Mouse (Mus musculus): Measurements from ENCODE around the gene Tpm1. TPM values are rescaled to one million over a fixed set of nuclear protein-coding genes. Genes with fewer than 3 reads are reported as not detected.

Gene Tpm1
- total and polyA plus RNA-seq, 2 experiments, result 16.1 to 35.0 TPM

DNA sequence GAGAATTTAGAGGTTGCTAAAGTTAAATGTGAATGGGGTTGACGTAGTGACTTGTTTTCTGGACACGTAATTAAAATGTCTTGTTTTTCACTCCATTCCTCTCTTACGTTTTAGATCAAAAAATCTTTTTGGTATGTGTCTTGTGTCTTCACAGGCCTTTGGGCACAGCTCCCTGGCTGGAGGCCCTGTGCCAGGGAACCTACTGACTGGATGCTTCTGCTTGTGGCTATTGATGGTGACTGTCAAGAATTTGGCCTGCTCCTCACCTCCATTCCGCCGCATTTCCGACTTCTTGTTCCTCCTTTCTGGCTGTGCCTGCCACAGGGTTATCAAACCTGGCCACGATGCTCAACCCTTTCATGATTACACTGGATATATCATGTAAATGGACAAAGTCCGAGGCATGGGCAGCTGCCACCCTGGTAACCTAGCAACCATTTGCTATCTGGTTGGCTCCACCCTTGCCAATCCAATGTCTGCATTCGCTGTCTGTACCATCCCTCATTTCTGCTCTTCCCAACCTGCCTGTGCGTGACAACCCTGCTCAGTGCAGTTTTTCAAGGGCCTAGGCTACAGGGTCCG lies 44.0 kb downstream of the Tpm1 start:
- Histone ChIP-seq H3K27ac (replicated peaks; ENCODE audit: insufficient read depth, low read depth, low read length) (no peak overlapping the region), H3K79me2 (ENCODE audit: control insufficient read depth, insufficient read depth, low read length) (no peaks in the 10 kb centered on the region), H3K4me1 (ENCODE audit: control insufficient read depth, insufficient read depth, low read length) (no peaks in the 10 kb centered on the region), H3K4me3 (ENCODE audit: insufficient read depth, low read depth, low read length) (no peak overlapping the region), H3K27me3 (ENCODE audit: control insufficient read depth, insufficient read depth, low read length) (no peaks in the 10 kb centered on the region), H3K9ac (ENCODE audit: low read depth, low read length) (no peak overlapping the region), H3K36me3 (ENCODE audit: control insufficient read depth, insufficient read depth, low read length) (no peaks in the 10 kb centered on the region)
- TF ChIP-seq CTCF (IDR thresholded peaks at IDR 0.05; ENCODE audit: low read depth, low read length) (no peak), POLR2A (IDR thresholded peaks at IDR 0.05; ENCODE audit: extremely low read depth, insufficient read depth, low read length) (no peak)
- WGBS, result 66% methylated on average over 11 of the region's 11 CpGs
- peak; percentile 9 for DNase-seq (ENCODE audit: extremely low read depth, low read depth, low spot score)

DNA sequence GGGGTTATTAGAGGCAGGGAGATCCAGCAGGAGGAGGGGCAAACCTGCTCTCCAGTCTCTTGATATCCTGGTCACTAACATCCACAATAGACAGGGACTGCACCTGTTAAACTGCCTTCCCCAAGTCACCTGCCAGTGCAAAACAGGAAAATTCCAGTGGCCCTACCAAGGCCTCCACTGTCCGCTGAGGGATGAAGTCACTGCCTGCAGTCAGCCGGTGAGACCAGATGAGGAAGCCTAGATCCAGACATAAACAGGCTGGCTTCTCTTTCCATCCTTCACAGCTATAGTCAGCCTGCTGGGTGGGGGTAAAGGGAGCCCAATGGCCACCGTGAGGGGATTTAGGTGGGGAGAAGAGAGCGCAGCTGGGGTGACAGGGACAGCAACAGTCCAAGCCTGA lies 45.5 kb downstream of the Tpm1 start:
- Histone ChIP-seq H3K27me3 (ENCODE audit: control insufficient read depth, insufficient read depth, low read length) (no peaks in the 10 kb centered on the region), H3K79me2 (ENCODE audit: control insufficient read depth, insufficient read depth, low read length) (no peaks in the 10 kb centered on the region), H3K9ac (ENCODE audit: low read depth, low read length) (no peak overlapping the region), H3K4me1 (ENCODE audit: control insufficient read depth, insufficient read depth, low read length) (no peaks in the 10 kb centered on the region), H3K27ac (replicated peaks; ENCODE audit: insufficient read depth, low read depth, low read length) (no peak overlapping the region), H3K4me3 (ENCODE audit: insufficient read depth, low read depth, low read length) (no peak overlapping the region), H3K36me3 (ENCODE audit: control insufficient read depth, insufficient read depth, low read length) (no peaks in the 10 kb centered on the region)
- no peak for DNase-seq (ENCODE audit: extremely low read depth, low read depth, low spot score)
- no peak for TF ChIP-seq POLR2A (IDR thresholded peaks at IDR 0.05; ENCODE audit: extremely low read depth, insufficient read depth, low read length)
- no peak for TF ChIP-seq CTCF (IDR thresholded peaks at IDR 0.05; ENCODE audit: low read depth, low read length)
- WGBS, result 81% methylated on average over 4 of the region's 4 CpGs

DNA sequence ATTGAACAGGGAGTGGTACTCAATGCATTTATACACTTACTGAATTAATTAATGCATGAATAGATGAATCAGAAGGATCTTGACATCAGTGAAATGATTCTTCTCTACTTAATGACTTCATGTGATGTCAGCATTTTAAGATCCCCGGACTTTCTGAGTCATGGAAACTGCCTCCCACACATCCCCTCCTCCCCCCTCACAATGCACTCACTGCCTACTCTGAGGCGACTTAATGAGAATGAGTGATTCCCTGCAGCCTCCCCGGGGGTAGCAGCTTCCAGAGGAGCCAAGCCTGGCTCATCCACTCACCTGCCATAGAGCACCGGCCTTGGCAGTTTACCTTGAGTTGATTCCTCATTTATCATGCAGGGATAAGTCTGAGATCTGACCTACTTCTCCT lies 46.0 kb downstream of the Tpm1 start:
- Histone ChIP-seq H3K79me2 (ENCODE audit: control insufficient read depth, insufficient read depth, low read length) (no peaks in the 10 kb centered on the region), H3K27ac (replicated peaks; ENCODE audit: insufficient read depth, low read depth, low read length) (no peak overlapping the region), H3K4me1 (ENCODE audit: control insufficient read depth, insufficient read depth, low read length) (no peaks in the 10 kb centered on the region), H3K9ac (ENCODE audit: low read depth, low read length) (no peak overlapping the region), H3K27me3 (ENCODE audit: control insufficient read depth, insufficient read depth, low read length) (no peaks in the 10 kb centered on the region), H3K36me3 (ENCODE audit: control insufficient read depth, insufficient read depth, low read length) (no peaks in the 10 kb centered on the region), H3K4me3 (ENCODE audit: insufficient read depth, low read depth, low read length) (no peak overlapping the region)
- WGBS, result 66% methylated on average over 4 of the region's 4 CpGs
- TF ChIP-seq CTCF (IDR thresholded peaks at IDR 0.05; ENCODE audit: low read depth, low read length) (no peak), POLR2A (IDR thresholded peaks at IDR 0.05; ENCODE audit: extremely low read depth, insufficient read depth, low read length) (no peak)
- no peak for DNase-seq (ENCODE audit: extremely low read depth, low read depth, low spot score)

DNA sequence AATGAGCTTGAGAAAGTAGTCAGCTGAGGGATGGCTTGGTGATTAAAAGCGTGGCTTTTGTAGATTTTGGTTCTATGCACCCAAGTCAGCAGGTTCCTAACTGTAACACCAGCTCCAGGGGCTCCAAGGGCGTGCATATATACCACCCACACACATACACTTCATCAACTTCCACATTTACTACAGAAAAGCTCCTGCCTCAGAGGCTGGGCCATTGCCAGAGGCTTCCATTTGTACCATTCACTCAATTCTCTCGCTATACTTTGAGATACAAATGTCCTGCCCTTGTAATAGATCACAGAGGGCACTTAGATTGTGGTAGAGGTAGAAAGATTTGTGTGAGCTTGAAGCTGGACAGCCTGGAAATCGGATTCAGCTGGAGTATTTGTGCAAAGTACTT lies 47.7 kb downstream of the Tpm1 start:
- 76% methylated on average over 4 of the region's 4 CpGs for WGBS

DNA sequence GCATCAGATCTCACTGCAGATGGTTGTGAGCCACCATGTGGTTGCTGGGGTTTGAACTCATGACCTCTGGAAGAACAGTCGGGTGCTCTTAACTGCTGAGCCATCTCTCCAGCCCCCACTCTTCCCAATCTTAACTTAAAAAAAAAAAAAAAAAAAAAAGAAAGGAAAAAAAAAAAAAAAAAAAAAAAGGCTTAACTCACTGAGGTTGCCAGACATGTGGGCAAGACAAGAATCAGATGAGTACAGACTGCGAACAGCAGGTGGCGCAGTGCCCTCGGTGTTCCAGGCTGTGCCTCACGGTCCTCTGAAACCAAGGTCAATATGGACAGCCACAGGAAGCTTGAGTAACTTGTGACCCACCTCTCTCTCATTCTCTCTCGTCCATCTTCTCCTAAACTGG lies 48.2 kb downstream of the Tpm1 start:
- H3K27me3 ChIP-seq (ENCODE audit: control insufficient read depth, insufficient read depth, low read length), result no peaks in the 10 kb centered on the region
- no peaks in the 10 kb centered on the region for H3K36me3 ChIP-seq (ENCODE audit: control insufficient read depth, insufficient read depth, low read length)
- H3K79me2 ChIP-seq (ENCODE audit: control insufficient read depth, insufficient read depth, low read length), result no peaks in the 10 kb centered on the region
- H3K4me3 ChIP-seq (ENCODE audit: insufficient read depth, low read depth, low read length), result no peak overlapping the region
- no peaks in the 10 kb centered on the region for H3K4me1 ChIP-seq (ENCODE audit: control insufficient read depth, insufficient read depth, low read length)
- H3K27ac ChIP-seq (replicated peaks; ENCODE audit: insufficient read depth, low read depth, low read length), result no peak overlapping the region
- no peak overlapping the region for H3K9ac ChIP-seq (ENCODE audit: low read depth, low read length)
- DNase-seq (ENCODE audit: extremely low read depth, low read depth, low spot score), result peak; percentile 71
- TF ChIP-seq POLR2A (IDR thresholded peaks at IDR 0.05; ENCODE audit: extremely low read depth, insufficient read depth, low read length), result no peak
- TF ChIP-seq CTCF (IDR thresholded peaks at IDR 0.05; ENCODE audit: low read depth, low read length), result peak; percentile 97
- WGBS, result 2% methylated on average over 6 of the region's 6 CpGs

More for the DNA sequence above, 47.7 kb downstream of the Tpm1 start:
- Histone ChIP-seq H3K79me2 (ENCODE audit: control insufficient read depth, insufficient read depth, low read length) (no peaks in the 10 kb centered on the region), H3K9ac (ENCODE audit: low read depth, low read length) (no peak overlapping the region), H3K4me1 (ENCODE audit: control insufficient read depth, insufficient read depth, low read length) (no peaks in the 10 kb centered on the region), H3K4me3 (ENCODE audit: insufficient read depth, low read depth, low read length) (no peak overlapping the region), H3K36me3 (ENCODE audit: control insufficient read depth, insufficient read depth, low read length) (no peaks in the 10 kb centered on the region), H3K27me3 (ENCODE audit: control insufficient read depth, insufficient read depth, low read length) (no peaks in the 10 kb centered on the region), H3K27ac (replicated peaks; ENCODE audit: insufficient read depth, low read depth, low read length) (no peak overlapping the region)
- TF ChIP-seq CTCF (IDR thresholded peaks at IDR 0.05; ENCODE audit: low read depth, low read length), result no peak
- no peak for TF ChIP-seq POLR2A (IDR thresholded peaks at IDR 0.05; ENCODE audit: extremely low read depth, insufficient read depth, low read length)
- no peak for DNase-seq (ENCODE audit: extremely low read depth, low read depth, low spot score)

DNA sequence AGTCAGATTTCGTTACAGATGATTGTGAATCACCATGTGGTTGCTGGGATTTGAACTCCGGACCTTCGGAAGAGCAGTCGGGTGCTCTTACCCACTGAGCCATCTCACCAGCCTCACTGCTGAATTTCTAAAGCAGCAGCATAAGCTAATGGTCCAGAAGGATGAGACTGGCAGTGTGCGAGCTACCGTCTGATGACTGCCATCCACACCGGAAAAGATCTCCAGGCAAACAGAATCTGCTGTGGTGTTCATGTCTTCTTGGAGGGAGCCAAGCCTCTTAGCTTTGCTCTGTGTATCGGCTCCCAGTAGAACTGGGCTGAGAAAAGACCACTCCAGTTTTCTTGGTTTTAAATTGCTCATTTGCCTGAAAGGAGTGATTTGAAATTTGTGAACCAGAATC lies 49.5 kb downstream of the Tpm1 start:
- Histone ChIP-seq H3K4me1 (ENCODE audit: control insufficient read depth, insufficient read depth, low read length) (no peaks in the 10 kb centered on the region), H3K79me2 (ENCODE audit: control insufficient read depth, insufficient read depth, low read length) (no peaks in the 10 kb centered on the region), H3K4me3 (ENCODE audit: insufficient read depth, low read depth, low read length) (no peak overlapping the region), H3K27me3 (ENCODE audit: control insufficient read depth, insufficient read depth, low read length) (no peaks in the 10 kb centered on the region), H3K9ac (ENCODE audit: low read depth, low read length) (no peak overlapping the region), H3K36me3 (ENCODE audit: control insufficient read depth, insufficient read depth, low read length) (no peaks in the 10 kb centered on the region), H3K27ac (replicated peaks; ENCODE audit: insufficient read depth, low read depth, low read length) (no peak overlapping the region)
- 95% methylated on average over 8 of the region's 8 CpGs for WGBS
- DNase-seq (ENCODE audit: extremely low read depth, low read depth, low spot score), result no peak
- no peak for TF ChIP-seq POLR2A (IDR thresholded peaks at IDR 0.05; ENCODE audit: extremely low read depth, insufficient read depth, low read length)
- TF ChIP-seq CTCF (IDR thresholded peaks at IDR 0.05; ENCODE audit: low read depth, low read length), result no peak

All from liver, adult 2 months (tissue).